Mouse (Mus musculus): ENCODE measurements around the gene Slc15a5. TPM values are rescaled to one million over a fixed set of nuclear protein-coding genes. Genes with fewer than 3 reads are reported as not detected.

The Slc15a5 gene
- polyA plus RNA-seq (2017; shearing (Covaris generic)) = not detected

DNA sequence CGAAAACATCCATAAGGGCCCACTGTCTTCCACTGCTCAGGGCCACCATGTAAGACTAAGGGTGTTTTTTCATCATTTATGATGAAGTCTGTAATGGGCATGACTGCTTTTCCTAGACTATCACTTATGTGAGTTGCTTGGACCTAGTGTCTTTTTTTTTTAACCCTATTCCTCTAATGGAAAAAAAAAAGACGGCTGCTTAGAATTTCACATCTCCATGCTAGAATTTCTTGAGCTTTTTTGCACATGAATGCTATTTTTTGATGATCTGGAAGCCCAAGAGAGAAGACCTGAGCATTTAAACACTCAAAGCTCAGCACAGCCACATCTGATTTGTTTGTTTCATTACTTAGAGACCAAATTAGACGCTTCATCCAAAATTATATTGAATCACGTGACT, at the start of gene Slc15a5:
Gene Slc15a5, minus strand, starts transcription at position 101 of the 400 bp plus-strand sequence.

Other genes with a start within 250 kb of the Slc15a5 start
- 0.73 TPM for gene Mgst1, start 60.4 kb upstream of the Slc15a5 start, polyA plus RNA-seq (2017; shearing (Covaris generic))

Data from CD4-positive, CD25-positive, alpha-beta regulatory T cell (primary cell).